Mouse (Mus musculus) heart, embryonic 14.5 days (tissue): Measurements from ENCODE around the gene Fbxo21. TPM values are rescaled to one million over a fixed set of nuclear protein-coding genes. Genes with fewer than 3 reads are reported as not detected.

ENCODE experiments used
- ATAC-seq: fragments of 200-750 bp; cut with Nextera tagmentation; 2 replicates; pipeline ENCODE4 v1.8.0; 2017; ENCODE audit warnings: low read depth, moderate TSS enrichment; ENCODE audit not compliant: insufficient number of reproducible peaks, insufficient read depth, low FRiP score
- H3K27ac ChIP-seq, 2 experiments: fragments of 200-500 bp in 1 of 2; fragments of 300-500 bp in 1 of 2; sonication (generic) in 1 of 2; replicated peaks in 1 of 2; 2 replicates each; pipeline ENCODE4 v1.5.1; 2012 to 2014; ENCODE audit warnings: low read depth in 2 of 2, low read length in 2 of 2, control low read depth in 1 of 2, mild to moderate bottlenecking in 1 of 2, mixed read lengths in 1 of 2; ENCODE audit not compliant: control insufficient read depth in 1 of 2, insufficient read depth in 1 of 2
- H3K27me3 ChIP-seq: fragments of 300-500 bp; sonication (generic); 2 replicates; pipeline ENCODE4 v1.6.1; 2014; ENCODE audit warnings: mild to moderate bottlenecking, low read length, control low read depth; ENCODE audit not compliant: control insufficient read depth, insufficient read depth
- H3K36me3 ChIP-seq: fragments of 300-500 bp; sonication (generic); 2 replicates; pipeline ENCODE4 v1.6.1; 2014; ENCODE audit warnings: mild to moderate bottlenecking, control low read depth, low read length, mixed read lengths; ENCODE audit not compliant: control insufficient read depth, insufficient read depth
- H3K4me1 ChIP-seq, 2 experiments: fragments of 200-500 bp in 1 of 2; fragments of 300-500 bp in 1 of 2; sonication (generic) in 1 of 2; 2 replicates each; pipeline ENCODE4 v1.6.1; 2012 to 2014; ENCODE audit warnings: low read length in 2 of 2, control low read depth in 1 of 2, mixed read lengths in 1 of 2; ENCODE audit not compliant: control insufficient read depth in 2 of 2, insufficient read depth in 2 of 2
- H3K4me2 ChIP-seq: fragments of 300-500 bp; sonication (generic); 2 replicates; pipeline ENCODE4 v1.6.1; 2014; ENCODE audit warnings: mild to moderate bottlenecking, low read length
- H3K4me3 ChIP-seq, 2 experiments: fragments of 200-500 bp in 1 of 2; fragments of 300-500 bp in 1 of 2; sonication (generic) in 1 of 2; 2 replicates each; pipeline ENCODE4 v1.5.1; 2012 to 2014; ENCODE audit warnings: low read length in 2 of 2, mild to moderate bottlenecking in 2 of 2, control low read depth in 1 of 2, low read depth in 1 of 2, moderate library complexity in 1 of 2; ENCODE audit not compliant: control insufficient read depth in 1 of 2, insufficient read depth in 1 of 2
- H3K9ac ChIP-seq: fragments of 300-500 bp; sonication (generic); 2 replicates; pipeline ENCODE4 v1.6.1; 2014; ENCODE audit warnings: mild to moderate bottlenecking, low read length
- H3K9me3 ChIP-seq: fragments of 300-500 bp; sonication (generic); 2 replicates; pipeline ENCODE4 v1.6.1; 2016; ENCODE audit warnings: low read length, control low read depth; ENCODE audit not compliant: control insufficient read depth
- WGBS: fragments of 180-500 bp; shearing (Covaris S2); extraction: QIAGEN DNeasy Blood & Tissue Kit; methylation state at CpG from one replicate; pipeline ENCODE4 v1.1.7; 2014; 5-methylcytosine and 5-hydroxymethylcytosine counted together
- polyA plus RNA-seq: library from polyadenylated mRNA; unstranded; fragments of >200 nt; fragmentation: Nextera tagmentation; extraction: Ambion mirVana; gene quantifications from 2 replicates; pipeline ENCODE4 v1.2.1, GENCODE M21; 2014

Fbxo21 gene
- polyA plus RNA-seq, 1 experiment from 2014 or later: 53.8 TPM

- ATAC-seq: peak; percentile 82
- H3K27ac ChIP-seq: peak overlapping the region; percentile 84 to 86
- 23% methylated on average over 8 of the region's 8 CpGs for WGBS
- no peaks in the 10 kb centered on the region for H3K27me3 ChIP-seq
- no peaks in the 10 kb centered on the region for H3K36me3 ChIP-seq
- H3K4me3 ChIP-seq: no peak overlapping the region
- no peaks in the 10 kb centered on the region for H3K9me3 ChIP-seq
- peak overlapping the region; percentile 14; the same call in 1 of the 2 replicates for H3K4me2 ChIP-seq
- peaks cover 25 to 34% of the 10 kb centered on the region in 2 experiments for H3K4me1 ChIP-seq
- H3K9ac ChIP-seq: no peak overlapping the region
Measured at GRCm38 (mm10) chr5:118057508-118058111, 81.1 kb downstream of the Fbxo21 start.

GRCm38 (mm10) chr5:118058858-118059257 is 82.3 kb downstream of the Fbxo21 start:
- no peak overlapping the region for H3K4me3 ChIP-seq
- H3K27me3 ChIP-seq: no peaks in the 10 kb centered on the region
- H3K4me2 ChIP-seq: no peak overlapping the region
- H3K9ac ChIP-seq: no peak overlapping the region
- H3K9me3 ChIP-seq: no peaks in the 10 kb centered on the region
- H3K27ac ChIP-seq: peak overlapping the region; percentile 73 to 84
- no peak for ATAC-seq
- H3K36me3 ChIP-seq: peaks cover 2% of the 10 kb centered on the region; the same call in 1 of the 2 replicates
- peaks cover 25 to 34% of the 10 kb centered on the region in 2 experiments for H3K4me1 ChIP-seq
- 66% methylated on average over 10 of the region's 10 CpGs for WGBS

DNA sequence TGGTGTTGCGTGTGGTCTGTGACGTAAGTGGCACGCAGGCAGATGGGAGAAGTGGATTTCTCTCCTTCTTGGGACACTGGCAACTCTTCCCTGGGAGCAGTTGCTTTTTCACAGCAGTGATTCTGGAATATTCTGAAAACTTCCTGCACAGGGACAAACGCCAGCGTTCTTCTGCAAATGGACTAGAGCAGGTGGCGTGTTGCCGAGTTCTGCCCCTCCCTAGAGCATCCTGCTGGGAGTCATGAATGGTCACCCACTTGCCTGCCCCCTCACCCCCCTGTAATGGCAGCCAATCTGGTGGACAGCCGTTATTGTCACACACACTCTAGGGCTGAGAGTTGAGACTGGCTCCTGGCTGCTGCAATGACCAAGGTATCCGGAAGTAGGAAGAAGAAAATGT is 83.1 kb downstream of the Fbxo21 start:
- WGBS: 89% methylated on average over 9 of the region's 9 CpGs
- Histone ChIP-seq H3K9me3 (no peaks in the 10 kb centered on the region), H3K4me3 (no peak overlapping the region), H3K4me1 (peaks cover 25 to 34% of the 10 kb centered on the region in 2 experiments), H3K9ac (no peak overlapping the region), H3K36me3 (peaks cover 9% of the 10 kb centered on the region), H3K27me3 (no peaks in the 10 kb centered on the region), H3K27ac (no peak overlapping the region), H3K4me2 (no peak overlapping the region)
- ATAC-seq: no peak

Other genes with a start within 250 kb of the Fbxo21 start
- 0.04 and 0.09 TPM in 2 replicates for gene Nos1, start 195.7 kb upstream of the Fbxo21 start, polyA plus RNA-seq
- gene Tesc, start 51.0 kb downstream of the Fbxo21 start, polyA plus RNA-seq: 14.5 and 16.3 TPM in 2 replicates
- 20.5 and 23.7 TPM in 2 replicates for gene Fbxw8, start 178.7 kb downstream of the Fbxo21 start, polyA plus RNA-seq
- gene Hrk, start 187.9 kb downstream of the Fbxo21 start, polyA plus RNA-seq: 0.04 and 0.09 TPM in 2 replicates